Mouse (Mus musculus) v-Abl transformed pro-B cells (cell line): ENCODE data around the gene Svs1.

Experiments
- in situ Hi-C, 2 experiments: fragments of 400-800 bp; cut with MboI; formaldehyde crosslinking; loops; one replicate each; pipeline ENCODE4 v1.15.1; 2025; ENCODE audit not compliant: unreplicated experiment in 2 of 2

Gene Svs1

DNA sequence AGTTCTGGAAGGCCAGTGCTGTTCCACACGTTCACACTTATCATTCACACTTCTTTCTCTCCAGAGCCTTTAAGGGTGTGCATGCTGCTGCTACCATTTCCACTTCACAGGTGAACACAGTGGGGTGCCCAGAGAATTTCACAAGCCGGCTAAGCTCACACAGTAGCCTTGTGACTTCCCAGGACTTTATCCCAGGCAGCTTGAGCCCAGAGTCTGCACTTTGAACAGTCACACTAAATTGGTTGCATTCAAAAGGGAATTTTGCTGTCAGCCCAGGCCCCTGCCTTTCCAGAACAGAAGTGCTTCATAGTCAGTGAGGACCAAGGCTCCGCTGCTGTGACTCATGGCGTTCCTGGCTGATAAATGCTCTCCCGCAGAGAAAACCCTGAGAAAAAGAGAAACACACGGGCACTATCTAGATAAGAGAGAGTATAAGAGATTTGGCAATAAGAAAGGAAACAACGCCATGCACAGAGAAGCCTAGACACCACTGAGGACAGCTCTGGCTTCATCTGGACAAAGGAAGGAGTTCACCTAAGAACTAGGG, at the start of gene Svs1:
TSS of gene Svs1 (plus strand) at position 418 of the 547 bp plus-strand sequence.
- in situ Hi-C loops, result no loop called here

DNA sequence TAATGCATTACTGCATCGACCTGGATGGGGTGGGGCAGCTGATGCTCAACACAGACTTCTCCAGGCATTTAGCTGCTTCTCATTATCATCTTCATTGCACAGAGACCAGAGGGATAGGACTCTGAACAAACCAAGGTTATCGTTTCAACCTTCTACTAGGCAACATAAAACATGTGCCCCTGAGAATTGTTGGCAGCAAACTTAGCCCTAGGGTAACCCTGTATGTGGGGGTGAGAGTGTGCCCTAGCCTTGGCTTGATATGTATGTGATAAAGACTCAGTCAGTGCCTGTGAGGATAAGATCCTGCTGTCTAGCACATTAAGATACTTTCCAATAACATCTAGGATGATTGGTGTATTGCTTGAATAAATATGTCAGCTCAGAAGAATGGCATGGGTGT, 37.1 kb upstream of the Svs1 start:
- in situ Hi-C loops, result no loop called here

DNA sequence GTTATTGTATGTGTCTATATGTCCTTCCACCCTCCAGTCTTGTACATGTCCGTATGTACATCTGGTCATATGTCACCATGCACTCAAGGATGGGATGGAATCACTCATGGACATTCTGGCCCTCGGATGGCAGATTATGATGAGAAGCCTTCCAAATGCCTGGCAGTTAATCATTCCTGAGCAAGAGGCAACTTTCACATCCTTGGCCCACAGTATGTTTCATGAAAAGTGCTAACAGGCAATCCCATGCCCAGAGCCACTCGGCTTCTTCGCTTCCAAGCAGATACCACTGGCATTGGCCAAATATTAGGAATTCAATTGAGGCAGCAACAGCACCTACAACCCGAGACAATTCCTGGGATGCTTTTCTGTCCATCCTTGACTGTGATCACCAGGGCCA, 36.0 kb upstream of the Svs1 start:
- in situ Hi-C loops, result loop anchor here in 1 of 2 experiments (25.0 kb wide), 1 partner anchor 413 kb away; the partner anchor contains the start of gene Atp6v0e2

- in situ Hi-C loops, result loop anchor here in 1 of 2 experiments (25.0 kb wide), 1 partner anchor 414 kb away; the partner anchor contains the start of gene Atp6v0e2
Measured at GRCm38 (mm10) chr6:48951630-48952029, 35.0 kb upstream of the Svs1 start.

DNA sequence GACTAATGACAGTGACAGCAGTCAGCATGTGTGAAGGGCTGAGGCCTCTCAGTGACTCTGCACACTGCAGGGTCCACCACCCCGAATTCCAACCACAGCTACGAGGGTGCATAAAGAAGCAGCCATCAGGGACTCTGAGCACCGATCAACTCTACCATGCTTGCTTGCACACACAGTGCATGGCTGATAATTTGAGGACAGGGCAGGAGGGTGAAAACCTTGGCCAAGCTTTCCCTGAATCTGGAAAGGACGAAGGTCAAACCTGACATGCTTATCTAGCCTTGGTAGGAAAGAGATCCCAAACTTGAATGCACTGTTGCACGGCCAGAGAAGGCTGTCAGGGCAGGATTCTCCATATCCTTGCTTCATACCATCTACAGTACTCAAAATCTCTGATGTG, 33.4 kb upstream of the Svs1 start:
- in situ Hi-C loops, result loop anchor here in 1 of 2 experiments (25.0 kb wide), 1 partner anchor 416 kb away; the partner anchor contains the start of gene Atp6v0e2

- in situ Hi-C loops, result loop anchor here in 1 of 2 experiments (25.0 kb wide), 1 partner anchor 417 kb away; the partner anchor contains the start of gene Atp6v0e2
Measured at GRCm38 (mm10) chr6:48954211-48954610, 32.5 kb upstream of the Svs1 start.

- in situ Hi-C loops, result loop anchor here in 1 of 2 experiments (5.0 to 25.0 kb wide), 2 partner anchors 308 to 418 kb away; partner anchors contain the start of genes Atp6v0e2 and Gimap8
Measured at GRCm38 (mm10) chr6:48954946-48955345, 31.7 kb upstream of the Svs1 start.

- in situ Hi-C loops, result loop anchor here in 1 of 2 experiments (5.0 to 25.0 kb wide), 2 partner anchors 309 to 419 kb away; partner anchors contain the start of genes Atp6v0e2 and Gimap8
Measured at GRCm38 (mm10) chr6:48956785-48957184, 29.9 kb upstream of the Svs1 start.

DNA sequence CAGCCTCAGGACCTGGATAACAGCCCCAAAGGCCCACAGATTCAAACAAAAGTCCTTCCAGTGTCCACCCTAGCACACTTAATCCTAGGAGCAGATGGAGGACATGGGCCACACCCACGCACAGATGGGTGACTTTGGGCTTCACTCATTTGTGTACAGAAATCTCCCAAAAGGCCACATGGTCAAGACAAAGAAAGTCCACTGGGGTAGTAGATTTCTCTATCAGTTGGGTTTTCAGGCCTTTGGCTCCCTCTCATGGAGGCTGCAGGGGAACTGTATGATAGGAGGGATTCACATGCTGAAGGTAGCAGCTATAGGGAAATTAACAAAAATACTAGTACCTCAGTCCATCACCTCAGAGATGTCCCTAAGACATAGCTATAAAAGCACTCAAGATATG, 28.6 kb upstream of the Svs1 start:
- in situ Hi-C loops, result loop anchor here in 1 of 2 experiments (5.0 to 25.0 kb wide), 2 partner anchors 311 to 421 kb away; partner anchors contain the start of genes Atp6v0e2 and Gimap8

DNA sequence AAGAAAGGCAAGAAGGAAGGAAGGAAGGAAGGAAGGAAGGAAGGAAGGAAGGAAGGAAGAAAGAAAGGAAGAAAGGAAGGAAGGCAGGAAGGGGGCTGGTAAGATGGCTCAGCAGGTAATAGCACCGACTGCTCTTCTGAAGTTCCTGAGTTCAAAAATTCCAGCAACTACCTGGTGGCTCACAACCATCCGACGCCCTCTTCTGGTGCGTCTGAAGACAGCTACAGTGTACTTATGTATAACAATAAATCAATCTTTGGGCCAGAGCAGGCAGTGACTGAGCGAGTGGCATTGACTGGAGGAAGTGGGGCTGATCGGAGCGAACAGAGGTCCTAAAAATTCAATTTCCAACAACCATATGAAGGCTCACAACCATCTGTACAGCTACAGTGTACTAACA, 27.5 kb upstream of the Svs1 start:
- in situ Hi-C loops, result loop anchor here in 1 of 2 experiments (5.0 to 25.0 kb wide), 2 partner anchors 312 to 422 kb away; partner anchors contain the start of genes Atp6v0e2 and Gimap8

DNA sequence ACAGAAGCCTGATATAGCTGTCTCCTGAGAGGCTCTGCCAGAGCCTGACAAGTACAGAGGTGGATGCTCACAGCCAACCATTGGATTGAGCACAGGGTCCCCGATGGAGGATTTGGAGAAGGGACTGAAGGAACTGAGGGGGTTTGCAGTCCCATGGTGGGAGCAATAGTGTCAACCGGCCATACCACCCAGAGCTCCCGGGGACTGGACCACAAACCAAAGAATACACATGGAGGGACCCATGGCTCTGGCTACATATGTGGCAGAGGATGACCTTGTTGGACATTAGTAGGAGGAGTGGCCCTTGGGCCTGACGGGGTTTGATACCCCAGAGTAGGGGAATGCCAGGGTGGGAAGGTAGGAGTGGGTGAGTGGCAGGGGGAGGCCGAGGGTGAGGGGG, 20.0 kb upstream of the Svs1 start:
- in situ Hi-C loops, result loop anchor here in 1 of 2 experiments (25.0 kb wide), 1 partner anchor 429 kb away; the partner anchor contains the start of gene Atp6v0e2

GRCm38 (mm10) chr6:48967868-48968267, 18.8 kb upstream of the Svs1 start:
- in situ Hi-C loops, result loop anchor here in 1 of 2 experiments (25.0 kb wide), 1 partner anchor 431 kb away; the partner anchor contains the start of gene Atp6v0e2

- in situ Hi-C loops, result loop anchor here in 1 of 2 experiments (25.0 kb wide), 1 partner anchor 437 kb away; the partner anchor contains the start of gene Atp6v0e2
Measured at GRCm38 (mm10) chr6:48974663-48975062, 12.0 kb upstream of the Svs1 start, which contains the start of gene Doxl2. TSS of gene Doxl2 (plus strand) at chr6:48974963.

DNA sequence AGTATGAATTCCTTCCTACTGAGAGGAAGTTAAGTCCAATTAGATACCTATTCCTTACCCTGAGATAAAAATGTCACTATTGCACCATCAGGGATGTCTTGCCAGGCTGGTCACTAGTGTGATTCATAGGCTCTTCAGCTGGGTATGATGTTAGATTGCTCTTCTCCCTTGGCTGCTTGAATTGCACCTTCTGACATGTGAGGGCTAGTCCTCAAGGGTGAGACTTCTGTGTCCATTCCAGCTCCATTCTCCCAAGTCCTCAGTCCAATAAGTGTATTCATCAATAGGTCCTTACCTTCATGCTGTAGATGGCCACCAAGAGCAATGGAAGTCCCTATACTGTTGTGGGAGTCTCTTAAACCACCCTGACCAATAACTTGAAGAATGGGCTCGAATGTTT, 7.0 kb upstream of the Svs1 start:
- in situ Hi-C loops, result no loop called here

- in situ Hi-C loops, result no loop called here
Measured at GRCm38 (mm10) chr6:48982305-48982704, 4.4 kb upstream of the Svs1 start.

DNA sequence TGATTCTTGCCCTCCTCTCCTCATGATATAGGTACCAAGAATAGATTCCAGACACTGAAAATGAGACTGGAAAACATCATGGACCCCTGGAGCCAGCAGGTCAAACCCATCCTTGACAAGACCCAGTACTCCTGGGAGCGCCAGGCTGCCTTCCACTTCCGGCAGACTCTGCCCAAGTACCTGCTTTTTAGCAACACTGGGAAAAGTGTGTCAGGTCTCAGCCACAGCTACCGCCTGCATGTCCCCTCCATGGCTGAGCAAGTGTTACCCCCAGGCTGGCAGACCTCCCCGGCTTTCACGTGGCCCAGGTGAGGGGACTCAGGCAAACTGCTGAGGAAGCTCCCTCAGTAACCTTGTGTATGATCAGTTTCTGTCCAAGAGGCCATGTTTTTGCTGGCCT, 3.3 kb downstream of the Svs1 start:
- in situ Hi-C loops, result no loop called here

GRCm38 (mm10) chr6:48991991-48992390, 5.3 kb downstream of the Svs1 start:
- in situ Hi-C loops, result no loop called here

- in situ Hi-C loops, result no loop called here
Measured at GRCm38 (mm10) chr6:48998186-48998585, 11.5 kb downstream of the Svs1 start.

DNA sequence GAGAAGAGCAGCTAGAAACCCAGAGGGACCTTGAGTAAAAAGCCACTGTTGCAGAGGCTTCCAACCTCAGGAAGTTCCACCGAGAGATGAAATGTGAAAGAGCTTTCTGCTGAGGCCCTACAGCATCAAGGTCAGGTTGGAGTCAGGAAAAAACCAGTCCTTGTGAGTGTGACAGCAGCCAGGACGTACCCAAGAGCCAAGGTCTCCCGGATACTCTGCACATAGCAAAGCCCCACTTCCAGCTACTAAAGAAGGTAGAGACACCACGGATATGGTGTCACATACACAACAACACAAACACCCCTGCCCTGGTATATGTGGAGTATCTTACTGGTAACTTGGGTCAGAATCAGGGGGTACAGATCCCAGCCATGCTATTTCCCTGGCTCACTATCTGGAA, 12.1 kb downstream of the Svs1 start:
- in situ Hi-C loops, result no loop called here

DNA sequence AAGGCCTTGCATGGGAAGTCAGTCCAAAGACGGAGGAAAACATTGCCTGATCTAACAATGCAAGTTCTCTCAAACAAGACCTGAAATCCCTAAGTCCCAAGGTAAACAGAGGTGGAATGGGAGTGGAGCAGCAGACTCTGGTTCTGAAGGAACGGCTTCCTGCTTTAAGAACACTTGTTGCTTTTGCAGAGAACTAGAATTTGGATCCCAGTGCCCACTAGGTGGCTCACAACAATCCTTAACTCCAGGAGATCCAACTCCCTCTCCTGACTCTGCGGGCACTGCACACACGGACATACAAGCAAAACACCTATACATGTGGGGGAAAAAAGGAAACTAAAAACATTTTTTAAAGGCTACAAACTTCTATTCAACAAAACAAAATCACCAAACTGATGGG, 16.7 kb downstream of the Svs1 start:
- in situ Hi-C loops, result no loop called here

GRCm38 (mm10) chr6:49007981-49008380, 21.3 kb downstream of the Svs1 start:
- in situ Hi-C loops, result no loop called here
